ENCODE assay signal across 20 mouse cellular contexts in the genomic region with DNA sequence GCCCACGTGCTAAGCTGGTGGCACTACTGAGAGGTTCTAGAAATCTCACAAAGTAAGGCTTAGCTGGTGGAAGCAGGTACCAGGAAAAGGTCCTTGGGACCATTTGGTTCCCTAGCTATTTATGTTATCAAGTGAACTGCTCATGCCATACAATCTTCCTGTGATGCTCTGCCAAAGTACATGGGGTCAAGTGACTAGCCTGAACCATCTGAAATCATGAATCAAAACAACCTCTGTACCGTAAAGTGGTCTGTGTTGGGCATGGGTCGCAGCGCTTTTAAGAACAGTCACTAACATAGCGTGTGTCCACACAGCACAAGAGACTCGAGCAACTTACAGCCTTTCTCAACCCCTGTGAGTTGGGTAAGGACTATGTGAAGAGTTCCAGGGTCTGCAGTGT. TPM values are rescaled to one million over a fixed set of nuclear protein-coding genes. Genes with fewer than 3 reads are reported as not detected.
A peak's percentile ranks its signal among the peaks of the same experiment; 100 is the strongest.
DNase-seq lines count a peak whose midpoint lies in the region; ATAC-seq and TF ChIP-seq lines count a peak whose summit lies in the region.
"Had no signal": no experiment of that assay in that cellular context is flagged by ENCODE, and none has a peak within 500 bp of the region (broad histone marks: within the 10 kb centered on the region; RNA-seq: fewer than 3 reads in every experiment).

No protein-coding gene starts in this region.

- H3K4me2 ChIP-seq in midbrain, embryonic 14.5 days (ENCODE audit: low read length), result no peak overlapping the region
- no peak overlapping the region for H3K4me2 ChIP-seq in midbrain, embryonic 16.5 days (ENCODE audit: low read length)
- no peak overlapping the region for H3K4me2 ChIP-seq in midbrain, postnatal 0 days (ENCODE audit: low read depth, low read length, poor library complexity, severe bottlenecking)
- H3K4me2 ChIP-seq: embryonic facial prominence, embryonic 12.5 days; forebrain, embryonic 15.5 days; heart, embryonic 11.5 days; heart, embryonic 15.5 days had no signal

- no peak for TF ChIP-seq CTCF in gastrocnemius, adult 2 months (IDR thresholded peaks at IDR 0.05)
- TF ChIP-seq CTCF in layer of hippocampus, adult 2 months (conservative IDR thresholded peaks at IDR 0.05), result no peak
- no peak for TF ChIP-seq CTCF in midbrain, postnatal 0 days (IDR thresholded peaks at IDR 0.05)

- 0 out of 2 replicates have a peak overlapping the region, but pooled peaks have one; percentile 3 for H3K27ac ChIP-seq in gastrocnemius, adult 2 months
- peak overlapping the region; percentile 63 for H3K27ac ChIP-seq in layer of hippocampus, adult 2 months
- H3K27ac ChIP-seq in midbrain, embryonic 14.5 days (replicated peaks; ENCODE audit: low read depth, low read length), result 0 out of 2 replicates have a peak overlapping the region, but pooled peaks have one; percentile 41
- H3K27ac ChIP-seq in midbrain, embryonic 16.5 days (ENCODE audit: low read length), result no peak overlapping the region
- no peak overlapping the region for H3K27ac ChIP-seq in midbrain, postnatal 0 days (ENCODE audit: low read depth, low read length)
- H3K27ac ChIP-seq: embryonic facial prominence, embryonic 12.5 days; forebrain, embryonic 15.5 days; heart, adult 2 months; heart, embryonic 15.5 days had no signal

- 88% methylated on average over 6 of the region's 6 CpGs for WGBS in midbrain, embryonic 14.5 days
- WGBS in midbrain, embryonic 16.5 days, result 89% methylated on average over 6 of the region's 6 CpGs
- 86% methylated on average over 6 of the region's 6 CpGs for WGBS in midbrain, postnatal 0 days

- H3K9ac ChIP-seq in midbrain, embryonic 14.5 days (replicated peaks; ENCODE audit: low read length), result peak overlapping the region; percentile 13; the same call in 1 of the 2 replicates
- H3K9ac ChIP-seq in midbrain, embryonic 16.5 days (ENCODE audit: low read depth, low read length), result no peak overlapping the region
- H3K9ac ChIP-seq in midbrain, postnatal 0 days (replicated peaks; ENCODE audit: low read length, poor library complexity, severe bottlenecking), result peak overlapping the region; percentile 33; the same call in 1 of the 2 replicates
- H3K9ac ChIP-seq: embryonic facial prominence, embryonic 12.5 days; forebrain, embryonic 15.5 days; heart, embryonic 15.5 days had no signal

- H3K9me3 ChIP-seq in midbrain, embryonic 14.5 days (ENCODE audit: control insufficient read depth, low read length), result no peaks in the 10 kb centered on the region
- no peaks in the 10 kb centered on the region for H3K9me3 ChIP-seq in midbrain, embryonic 16.5 days (replicated peaks; ENCODE audit: control insufficient read depth, low read length, poor library complexity, severe bottlenecking)
- H3K9me3 ChIP-seq in midbrain, postnatal 0 days (ENCODE audit: low read length), result no peaks in the 10 kb centered on the region
- H3K9me3 ChIP-seq: embryonic facial prominence, embryonic 12.5 days; forebrain, embryonic 15.5 days; G1E; heart, embryonic 15.5 days had no signal

- peaks cover 17% of the 10 kb centered on the region for H3K4me1 ChIP-seq in midbrain, embryonic 14.5 days (ENCODE audit: control insufficient read depth, insufficient read depth, low read length)
- peaks cover 15% of the 10 kb centered on the region for H3K4me1 ChIP-seq in midbrain, embryonic 16.5 days (ENCODE audit: control insufficient read depth, insufficient read depth, low read length)
- H3K4me1 ChIP-seq in midbrain, postnatal 0 days (ENCODE audit: insufficient read depth, low read length), result peaks cover 15% of the 10 kb centered on the region

- H3K27me3 ChIP-seq in midbrain, embryonic 14.5 days (ENCODE audit: control insufficient read depth, insufficient read depth, low read length), result no peaks in the 10 kb centered on the region
- H3K27me3 ChIP-seq in midbrain, embryonic 16.5 days (ENCODE audit: control insufficient read depth, insufficient read depth, low read depth, low read length), result no peaks in the 10 kb centered on the region
- no peaks in the 10 kb centered on the region for H3K27me3 ChIP-seq in midbrain, postnatal 0 days (ENCODE audit: insufficient read depth, low read length)
- H3K27me3 ChIP-seq: embryonic facial prominence, embryonic 12.5 days; forebrain, embryonic 15.5 days; heart, embryonic 15.5 days had no signal

- H3K36me3 ChIP-seq in midbrain, embryonic 14.5 days (ENCODE audit: control insufficient read depth, insufficient read depth, low read length), result peaks cover 16% of the 10 kb centered on the region
- H3K36me3 ChIP-seq in midbrain, embryonic 16.5 days (ENCODE audit: control insufficient read depth, insufficient read depth, low read length), result peaks cover 4% of the 10 kb centered on the region
- peaks cover 14% of the 10 kb centered on the region for H3K36me3 ChIP-seq in midbrain, postnatal 0 days (ENCODE audit: insufficient read depth, low read length)
- H3K36me3 ChIP-seq: forebrain, embryonic 15.5 days had no signal

- H3K4me3 ChIP-seq in gastrocnemius, adult 2 months, result no peak overlapping the region
- H3K4me3 ChIP-seq in layer of hippocampus, adult 2 months, result no peak overlapping the region
- H3K4me3 ChIP-seq in midbrain, embryonic 14.5 days (replicated peaks; ENCODE audit: low read depth, low read length), result no peak overlapping the region
- H3K4me3 ChIP-seq in midbrain, embryonic 16.5 days (ENCODE audit: low read depth, low read length), result no peak overlapping the region
- H3K4me3 ChIP-seq in midbrain, postnatal 0 days (ENCODE audit: low read depth, low read length), result no peak overlapping the region
- H3K4me3 ChIP-seq: embryonic facial prominence, embryonic 12.5 days; forebrain, embryonic 15.5 days; heart, adult 2 months; heart, embryonic 15.5 days had no signal

- no peak for ATAC-seq in midbrain, embryonic 14.5 days (ENCODE audit: low FRiP score, low TSS enrichment)
- ATAC-seq in midbrain, embryonic 16.5 days, result no peak
- ATAC-seq in midbrain, postnatal 0 days (ENCODE audit: low FRiP score), result no peak
- ATAC-seq: CD4-positive, CD25-positive, alpha-beta regulatory T cell, adult 4 months; forebrain, embryonic 15.5 days had no signal

- no peak for DNase-seq in gastrocnemius, adult 2 months
- no peak for DNase-seq in gastrocnemius, adult 8-10 months (ENCODE audit: low spot score in 2 of 2)
- no peak for DNase-seq in layer of hippocampus, adult 2 months (ENCODE audit: low spot score in 2 of 2)
- DNase-seq in layer of hippocampus, postnatal 25 days (ENCODE audit: extremely low spot score in 1 of 2, low spot score in 1 of 2), result no peak
- no peak for DNase-seq in midbrain, embryonic 14.5 days
- DNase-seq in midbrain, postnatal 0 days (ENCODE audit: low spot score), result no peak
- no peak for DNase-seq in urinary bladder, postnatal 4 days (ENCODE audit: low spot score in 2 of 2)
- DNase-seq: adrenal gland, adult 8-10 months; B cell, adult 2 months; cerebellum, adult 2 months; gastrocnemius, postnatal 14 days; heart, adult 2 months; heart, postnatal 14 days had no signal

- intact Hi-C loops in gastrocnemius, adult 2 months (cut with DNase I), result no loop called here

RNA-seq across cellular contexts. Expression of a gene that starts 30.2 kb away (rescaled TPM):
- total RNA-seq in gastrocnemius, adult 2 months (2021), result 10 to 100 TPM; 59.4 to 84.7 TPM
- 100 to 1,000 TPM in 2 of 4 experiments, 10 to 100 TPM in 2; 81.5 to 137 (median 98.1) TPM for total RNA-seq in gastrocnemius, adult 8-10 months (2022)
- 10 to 100 TPM; 37.0 to 41.0 TPM for total RNA-seq in layer of hippocampus, adult 2 months (2021)
- total RNA-seq in layer of hippocampus, postnatal 25 days (2021), result 10 to 100 TPM; 29.7 to 35.0 TPM
- 21.0 and 28.4 TPM in 2 replicates for polyA plus RNA-seq in midbrain, embryonic 14.5 days (2014; fragmentation: Nextera tagmentation; extraction: Ambion mirVana)
- 24.6 and 24.9 TPM in 2 replicates for polyA plus RNA-seq in midbrain, embryonic 16.5 days (2015; fragmentation: Nextera tagmentation; extraction: Ambion mirVana)
- total RNA-seq in midbrain, postnatal 0 days (2014; rRNA removed), result 6.4 and 8.8 TPM in 2 replicates
- polyA plus RNA-seq in midbrain, postnatal 0 days (2015; fragmentation: Nextera tagmentation; extraction: Ambion mirVana), result 23.4 and 23.6 TPM in 2 replicates

RNA-seq across cellular contexts. Expression of a gene that starts 45.1 kb away (rescaled TPM):
- 10 to 100 TPM; 18.2 to 22.5 TPM for total RNA-seq in gastrocnemius, adult 2 months (2021)
- total RNA-seq in gastrocnemius, adult 8-10 months (2022), result 10 to 100 TPM; 17.1 to 18.7 (median 18.0) TPM
- 10 to 100 TPM; 58.6 to 59.7 TPM for total RNA-seq in layer of hippocampus, adult 2 months (2021)
- total RNA-seq in layer of hippocampus, postnatal 25 days (2021), result 10 to 100 TPM; 57.9 to 59.4 TPM
- 43.3 and 49.8 TPM in 2 replicates for polyA plus RNA-seq in midbrain, embryonic 14.5 days (2014; fragmentation: Nextera tagmentation; extraction: Ambion mirVana)
- polyA plus RNA-seq in midbrain, embryonic 16.5 days (2015; fragmentation: Nextera tagmentation; extraction: Ambion mirVana), result 43.1 and 43.6 TPM in 2 replicates
- total RNA-seq in midbrain, postnatal 0 days (2014; rRNA removed), result 53.2 and 54.4 TPM in 2 replicates
- 37.9 and 38.8 TPM in 2 replicates for polyA plus RNA-seq in midbrain, postnatal 0 days (2015; fragmentation: Nextera tagmentation; extraction: Ambion mirVana)

RNA-seq across cellular contexts. Expression of a gene that starts 46.4 kb away (rescaled TPM):
- 1 to 10 TPM; 6.5 to 7.2 TPM for total RNA-seq in gastrocnemius, adult 2 months (2021)
- total RNA-seq in gastrocnemius, adult 8-10 months (2022), result 1 to 10 TPM; 6.5 to 8.3 (median 7.5) TPM
- 10 to 100 TPM; 51.7 to 53.0 TPM for total RNA-seq in layer of hippocampus, adult 2 months (2021)
- total RNA-seq in layer of hippocampus, postnatal 25 days (2021), result 10 to 100 TPM; 48.8 to 52.1 TPM
- 77.0 and 80.4 TPM in 2 replicates for polyA plus RNA-seq in midbrain, embryonic 14.5 days (2014; fragmentation: Nextera tagmentation; extraction: Ambion mirVana)
- polyA plus RNA-seq in midbrain, embryonic 16.5 days (2015; fragmentation: Nextera tagmentation; extraction: Ambion mirVana), result 69.7 and 70.7 TPM in 2 replicates
- 57.4 and 62.2 TPM in 2 replicates for total RNA-seq in midbrain, postnatal 0 days (2014; rRNA removed)
- 59.6 and 66.4 TPM in 2 replicates for polyA plus RNA-seq in midbrain, postnatal 0 days (2015; fragmentation: Nextera tagmentation; extraction: Ambion mirVana)

RNA-seq across cellular contexts. Expression of a gene that starts 55.8 kb away (rescaled TPM):
- total RNA-seq in gastrocnemius, adult 2 months (2021), result 1 to 10 TPM; 6.2 to 7.7 TPM
- 1 to 10 TPM; 5.1 to 8.7 (median 7.2) TPM for total RNA-seq in gastrocnemius, adult 8-10 months (2022)
- 10 to 100 TPM; 12.8 to 14.3 TPM for total RNA-seq in layer of hippocampus, adult 2 months (2021)
- 10 to 100 TPM; 12.0 to 16.9 TPM for total RNA-seq in layer of hippocampus, postnatal 25 days (2021)
- 18.3 and 18.6 TPM in 2 replicates for polyA plus RNA-seq in midbrain, embryonic 14.5 days (2014; fragmentation: Nextera tagmentation; extraction: Ambion mirVana)
- polyA plus RNA-seq in midbrain, embryonic 16.5 days (2015; fragmentation: Nextera tagmentation; extraction: Ambion mirVana), result 22.4 and 25.8 TPM in 2 replicates
- total RNA-seq in midbrain, postnatal 0 days (2014; rRNA removed), result 7.7 and 9.8 TPM in 2 replicates
- polyA plus RNA-seq in midbrain, postnatal 0 days (2015; fragmentation: Nextera tagmentation; extraction: Ambion mirVana), result 12.6 and 14.5 TPM in 2 replicates

Comparison
In these comparisons a context has a peak if more than half of its experiments do, and no peak if none do; other contexts are left out.
1. H3K27ac ChIP-seq: peak in gastrocnemius, adult 2 months (single experiment), layer of hippocampus, adult 2 months (single experiment) and midbrain, embryonic 14.5 days (single experiment); none in midbrain, embryonic 16.5 days (single experiment) and midbrain, postnatal 0 days (single experiment).